Mouse (Mus musculus) thymus, postnatal 0 days (tissue): ENCODE data around the gene Mmadhc. TPM values are rescaled to one million over a fixed set of nuclear protein-coding genes. Genes with fewer than 3 reads are reported as not detected.

Experiments
- DNase-seq: peaks from one replicate; pipeline ENCODE4 v3.0.0-alpha.2; 2015; ENCODE audit warnings: low spot score
- polyA plus RNA-seq: library from polyadenylated mRNA; unstranded; fragments of >200 nt; fragmentation: Nextera tagmentation; extraction: Ambion mirVana; gene quantifications from 2 replicates; pipeline ENCODE4 v1.2.1, GENCODE M21; 2015

Gene Mmadhc
- polyA plus RNA-seq, 1 experiment from 2014 or later, result 147 TPM

DNA sequence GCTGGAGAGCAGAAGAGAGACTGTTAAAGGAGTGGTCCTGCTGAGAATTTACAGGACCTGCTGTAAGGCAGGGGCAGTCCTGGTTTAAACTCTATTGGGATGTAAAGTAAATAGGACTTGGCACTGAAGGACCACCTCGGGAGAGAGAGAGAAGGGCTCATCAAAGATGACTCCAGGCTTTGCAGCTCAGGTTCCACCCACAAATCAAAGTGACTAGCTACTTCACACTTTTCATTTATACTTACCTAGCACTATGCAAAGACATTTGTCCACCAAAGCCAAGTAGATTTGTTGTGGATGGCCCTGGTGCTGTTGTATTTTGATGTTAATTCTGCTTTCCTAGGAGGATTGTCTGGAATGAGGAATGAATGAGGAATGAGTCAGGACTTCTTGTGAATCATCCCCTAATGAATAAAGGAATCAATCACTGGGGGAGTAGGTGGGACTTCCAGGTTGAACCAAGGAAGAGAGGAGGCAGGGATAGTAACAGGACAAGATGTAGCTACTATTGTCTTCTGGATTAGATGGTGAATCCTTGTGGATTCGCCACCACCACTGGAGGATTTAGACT is 31.3 kb downstream of the Mmadhc start:
- no peak for DNase-seq

DNA sequence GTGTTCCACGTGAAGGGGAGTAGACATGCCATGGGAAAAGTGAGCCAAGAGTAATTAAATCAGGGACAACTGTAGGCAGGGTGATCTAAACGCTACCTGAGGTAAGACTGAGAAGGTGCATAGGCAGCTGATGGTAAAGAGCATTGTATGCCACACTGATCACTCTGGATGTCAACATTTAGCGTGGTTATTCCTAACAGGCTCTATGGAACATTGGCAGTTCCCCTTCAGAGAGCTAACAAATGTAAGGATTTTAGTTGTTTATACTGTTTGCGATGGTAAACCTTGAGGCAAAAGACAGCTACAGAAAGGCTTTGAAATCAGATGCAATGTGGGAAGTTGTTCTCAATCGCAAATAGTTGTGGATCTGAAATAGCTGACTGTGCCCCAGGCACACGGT is 32.5 kb downstream of the Mmadhc start:
- DNase-seq, result no peak

DNA sequence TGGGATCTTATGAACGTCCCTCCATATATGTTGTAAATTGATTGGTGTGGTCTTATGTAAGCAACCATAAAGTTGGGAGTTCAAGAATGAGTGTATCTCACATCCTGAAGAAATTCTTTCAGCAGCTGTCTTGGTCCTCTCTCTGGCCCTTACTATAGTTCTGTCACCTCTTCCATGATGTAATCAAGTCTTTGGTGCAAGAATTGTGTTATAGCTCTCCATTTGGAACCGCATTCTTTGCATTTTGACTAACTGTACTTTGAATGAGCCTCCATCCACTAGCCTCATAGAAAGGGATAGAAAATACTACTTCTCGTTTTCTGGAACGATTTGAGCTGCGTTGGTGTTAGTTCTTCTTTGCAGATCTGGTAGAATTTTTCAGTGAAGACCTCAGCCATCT is 41.6 kb downstream of the Mmadhc start:
- no peak for DNase-seq

DNA sequence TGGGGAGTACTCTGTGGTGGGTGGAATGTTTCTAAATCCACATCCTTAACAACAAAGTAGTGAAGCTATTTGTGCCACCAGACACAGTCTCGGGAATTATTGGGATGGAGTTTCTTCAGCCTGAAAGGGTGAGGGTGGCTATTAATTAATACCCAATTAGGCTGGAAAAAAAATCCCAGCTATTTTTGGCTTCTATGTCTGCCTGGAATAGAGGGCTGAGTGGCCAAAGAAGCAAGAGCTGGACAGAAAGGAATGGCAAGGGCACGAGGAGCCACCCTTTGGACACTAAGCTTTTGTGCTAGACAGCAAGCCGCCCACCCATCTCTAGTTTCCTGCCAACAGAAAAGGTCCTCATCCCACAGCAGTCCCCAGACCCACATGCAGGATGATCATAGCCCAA is 48.0 kb downstream of the Mmadhc start:
- DNase-seq, result no peak

DNA sequence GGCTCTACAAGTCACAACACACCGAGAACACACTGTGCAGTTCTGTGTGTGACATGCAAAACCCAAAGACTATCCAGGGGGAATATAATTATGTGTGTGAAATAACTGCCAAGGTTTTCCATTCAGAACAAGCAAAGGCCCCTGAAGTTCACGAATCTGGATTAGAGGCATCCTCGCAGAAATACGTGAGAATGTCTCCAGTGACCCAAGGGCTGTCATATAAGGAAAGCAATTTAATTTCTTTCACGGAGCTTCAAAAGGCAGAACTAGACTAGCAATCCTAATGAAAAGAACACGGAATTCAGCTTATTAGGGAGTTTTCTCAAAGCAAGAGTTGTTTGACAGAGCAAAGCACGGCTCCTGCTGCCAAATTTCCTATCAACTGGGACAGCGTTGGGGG is 63.1 kb downstream of the Mmadhc start:
- DNase-seq, result no peak

Other genes starting within 250 kb of the Mmadhc start
- gene Lypd6, start 230.4 kb downstream of the Mmadhc start, polyA plus RNA-seq, result 0.61 and 0.67 TPM in 2 replicates